Mouse (Mus musculus) hindbrain, embryonic 10.5 days (tissue): ENCODE data around the gene Sptbn2. TPM values are rescaled to one million over a fixed set of nuclear protein-coding genes. Genes with fewer than 3 reads are reported as not detected.

Source experiments
- DNase-seq: peaks from one replicate; pipeline ENCODE4 v3.0.0-alpha.2; 2017; ENCODE audit warnings: low spot score
- H3K27ac ChIP-seq: fragments of 300-500 bp; sonication (generic); 2 replicates; pipeline ENCODE4 v1.5.1; 2016; ENCODE audit warnings: mild to moderate bottlenecking, moderate library complexity
- H3K27me3 ChIP-seq: fragments of 300-500 bp; sonication (generic); 2 replicates; pipeline ENCODE4 v1.6.1; 2016; ENCODE audit warnings: mild to moderate bottlenecking; ENCODE audit not compliant: poor library complexity, insufficient read depth, severe bottlenecking
- H3K36me3 ChIP-seq: fragments of 300-500 bp; sonication (generic); 2 replicates; pipeline ENCODE4 v1.6.1; 2016; ENCODE audit warnings: mild to moderate bottlenecking, moderate library complexity
- H3K4me1 ChIP-seq: fragments of 300-500 bp; sonication (generic); replicated peaks from 2 replicates; pipeline ENCODE4 v1.6.1; 2016; ENCODE audit warnings: mild to moderate bottlenecking
- H3K4me3 ChIP-seq: fragments of 300-500 bp; sonication (generic); 2 replicates; pipeline ENCODE4 v1.5.1; 2016; ENCODE audit warnings: mild to moderate bottlenecking, moderate library complexity
- H3K9me3 ChIP-seq: fragments of 300-500 bp; sonication (generic); 2 replicates; pipeline ENCODE4 v1.6.1; 2016; ENCODE audit warnings: mild to moderate bottlenecking, moderate library complexity
- WGBS: fragments of 180-500 bp; shearing (Covaris S2); methylation state at CpG from one replicate; pipeline ENCODE4 v1.1.7; 2016; 5-methylcytosine and 5-hydroxymethylcytosine counted together
- polyA plus RNA-seq: library from polyadenylated mRNA; unstranded; fragments of >200 nt; fragmentation: Nextera tagmentation; extraction: Ambion mirVana; gene quantifications from 2 replicates; pipeline ENCODE4 v1.2.1, GENCODE M21; 2016

The Sptbn2 gene
- polyA plus RNA-seq, 1 experiment from 2014 or later, result 20.6 TPM

DNA sequence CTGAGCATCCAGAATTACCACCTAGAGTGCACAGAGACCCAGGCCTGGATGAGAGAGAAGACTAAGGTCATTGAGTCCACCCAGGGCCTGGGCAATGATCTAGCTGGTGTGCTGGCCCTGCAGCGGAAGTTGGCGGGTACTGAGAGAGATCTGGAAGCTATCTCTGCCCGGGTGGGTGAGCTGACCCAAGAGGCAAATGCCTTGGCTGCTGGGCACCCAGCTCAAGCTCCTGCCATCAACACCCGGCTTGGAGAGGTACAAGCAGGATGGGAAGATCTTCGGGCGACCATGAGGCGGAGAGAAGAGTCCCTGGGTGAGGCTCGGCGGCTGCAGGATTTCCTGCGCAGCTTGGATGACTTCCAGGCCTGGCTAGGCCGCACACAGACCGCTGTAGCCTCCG is 26.9 kb downstream of the Sptbn2 start:
- no peaks in the 10 kb centered on the region for H3K9me3 ChIP-seq
- 91% methylated on average over 13 of the region's 13 CpGs for WGBS
- H3K27me3 ChIP-seq, result no peaks in the 10 kb centered on the region
- H3K4me3 ChIP-seq, result no peak overlapping the region
- H3K4me1 ChIP-seq, result no peaks in the 10 kb centered on the region
- no peak overlapping the region for H3K27ac ChIP-seq
- peaks cover 95% of the 10 kb centered on the region for H3K36me3 ChIP-seq
- no peak for DNase-seq

DNA sequence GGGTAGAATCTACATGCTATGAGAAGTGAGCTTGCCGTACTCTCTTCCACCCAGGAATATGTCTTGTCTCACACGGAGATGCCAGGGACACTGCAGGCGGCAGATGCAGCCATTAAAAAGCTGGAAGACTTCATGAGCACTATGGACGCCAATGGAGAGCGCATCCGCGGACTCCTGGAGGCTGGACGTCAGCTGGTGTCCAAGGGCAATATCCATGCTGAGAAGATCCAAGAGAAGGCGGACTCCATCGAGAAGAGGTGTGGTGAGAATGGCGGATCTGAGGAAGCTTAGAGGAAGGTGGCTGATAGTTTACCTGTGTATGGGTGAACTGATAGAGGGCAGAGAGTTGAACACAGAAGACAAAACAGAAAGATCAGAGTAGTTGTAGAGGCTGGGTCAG is 28.1 kb downstream of the Sptbn2 start:
- 94% methylated on average over 11 of the region's 11 CpGs for WGBS
- no peaks in the 10 kb centered on the region for H3K27me3 ChIP-seq
- no peaks in the 10 kb centered on the region for H3K4me1 ChIP-seq
- H3K9me3 ChIP-seq, result no peaks in the 10 kb centered on the region
- H3K4me3 ChIP-seq, result no peak overlapping the region
- H3K27ac ChIP-seq, result no peak overlapping the region
- peaks cover 90% of the 10 kb centered on the region for H3K36me3 ChIP-seq
- DNase-seq, result no peak

DNA sequence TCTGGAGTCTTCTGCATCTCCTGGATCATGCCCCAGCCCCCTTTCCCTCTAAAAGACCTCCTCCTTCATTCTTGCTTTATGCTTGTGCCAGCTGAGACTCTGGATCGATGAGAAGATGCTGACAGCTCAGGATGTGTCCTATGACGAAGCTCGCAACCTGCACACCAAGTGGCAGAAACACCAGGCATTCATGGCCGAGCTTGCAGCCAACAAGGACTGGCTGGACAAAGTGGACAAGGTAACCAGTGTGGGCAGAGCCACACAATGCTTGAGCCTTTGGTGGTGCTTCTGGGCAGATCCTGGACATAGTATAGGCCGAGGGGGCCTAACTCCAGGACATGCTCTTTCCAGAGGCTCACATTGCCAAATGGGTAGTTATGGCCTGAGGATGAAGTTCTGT is 28.8 kb downstream of the Sptbn2 start:
- Histone ChIP-seq H3K36me3 (peaks cover 90% of the 10 kb centered on the region), H3K27ac (no peak overlapping the region), H3K27me3 (no peaks in the 10 kb centered on the region), H3K4me1 (no peaks in the 10 kb centered on the region), H3K4me3 (no peak overlapping the region), H3K9me3 (no peaks in the 10 kb centered on the region)
- 87% methylated on average over 5 of the region's 5 CpGs for WGBS
- no peak for DNase-seq

DNA sequence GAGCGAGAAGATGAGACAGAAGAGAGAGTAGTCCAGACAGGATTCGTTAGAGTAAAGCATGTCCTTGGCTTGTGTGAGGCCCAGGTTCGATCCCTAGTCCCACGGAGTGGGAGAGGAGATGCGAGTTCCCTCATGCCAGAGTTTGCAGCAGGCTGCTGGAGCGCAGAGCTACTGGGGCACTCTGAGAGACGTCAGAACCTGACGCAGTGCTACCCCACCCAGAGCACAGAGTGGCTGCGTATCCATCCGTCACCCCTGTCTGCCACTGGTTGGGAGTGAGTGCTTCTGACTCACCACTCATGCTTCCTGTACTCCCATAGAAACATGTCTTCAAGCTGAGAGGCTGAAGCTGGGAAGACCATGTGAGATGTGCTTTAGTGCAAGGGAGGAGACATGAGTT is 30.5 kb downstream of the Sptbn2 start:
- Histone ChIP-seq H3K9me3 (no peaks in the 10 kb centered on the region), H3K4me3 (no peak overlapping the region), H3K36me3 (peaks cover 95% of the 10 kb centered on the region), H3K27me3 (no peaks in the 10 kb centered on the region), H3K27ac (no peak overlapping the region), H3K4me1 (no peaks in the 10 kb centered on the region)
- WGBS, result 83% methylated on average over 10 of the region's 10 CpGs
- no peak for DNase-seq

DNA sequence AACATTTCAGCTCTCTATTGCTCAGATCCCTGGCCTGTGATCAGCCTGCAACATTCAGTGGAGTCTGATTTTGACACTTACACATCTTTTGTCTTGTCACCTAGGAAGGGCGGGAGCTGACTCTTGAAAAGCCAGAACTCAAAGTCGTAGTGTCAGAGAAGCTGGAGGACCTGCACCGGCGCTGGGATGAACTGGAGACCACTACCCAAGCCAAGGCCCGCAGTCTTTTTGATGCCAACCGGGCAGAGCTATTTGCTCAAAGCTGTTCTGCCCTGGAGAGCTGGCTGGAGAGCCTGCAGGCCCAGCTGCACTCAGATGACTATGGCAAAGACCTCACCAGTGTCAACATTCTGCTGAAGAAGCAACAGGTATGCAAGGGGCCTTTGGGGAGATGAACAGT is 31.3 kb downstream of the Sptbn2 start:
- no peaks in the 10 kb centered on the region for H3K4me1 ChIP-seq
- no peaks in the 10 kb centered on the region for H3K27me3 ChIP-seq
- H3K9me3 ChIP-seq, result no peaks in the 10 kb centered on the region
- H3K36me3 ChIP-seq, result peaks cover 95% of the 10 kb centered on the region
- no peak for DNase-seq
- no peak overlapping the region for H3K4me3 ChIP-seq
- no peak overlapping the region for H3K27ac ChIP-seq
- 94% methylated on average over 6 of the region's 6 CpGs for WGBS

DNA sequence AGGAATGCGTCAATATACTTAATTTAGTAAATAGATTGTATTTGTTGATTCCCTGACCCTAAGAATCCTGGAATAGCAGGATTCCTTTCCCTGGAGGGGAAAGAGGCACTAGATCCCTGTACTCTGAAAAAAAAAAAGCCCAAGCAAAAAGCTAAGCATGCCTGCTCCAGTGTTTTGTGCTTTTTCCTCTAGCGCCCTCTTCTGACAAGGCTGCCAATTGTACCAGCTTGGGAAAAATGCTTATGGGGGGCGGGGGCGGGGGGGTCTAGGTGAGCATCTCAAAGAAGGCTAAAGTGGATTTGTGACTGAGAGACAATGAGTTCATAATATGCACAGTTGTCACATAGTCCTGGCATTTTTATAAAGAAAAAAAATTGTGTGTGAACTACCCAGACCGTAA is 32.6 kb downstream of the Sptbn2 start:
- H3K4me1 ChIP-seq, result no peaks in the 10 kb centered on the region
- no peaks in the 10 kb centered on the region for H3K27me3 ChIP-seq
- no peak overlapping the region for H3K27ac ChIP-seq
- 41% methylated on average over 5 of the region's 5 CpGs for WGBS
- H3K9me3 ChIP-seq, result no peaks in the 10 kb centered on the region
- peak; percentile 31 for DNase-seq
- peaks cover 95% of the 10 kb centered on the region for H3K36me3 ChIP-seq
- no peak overlapping the region for H3K4me3 ChIP-seq

DNA sequence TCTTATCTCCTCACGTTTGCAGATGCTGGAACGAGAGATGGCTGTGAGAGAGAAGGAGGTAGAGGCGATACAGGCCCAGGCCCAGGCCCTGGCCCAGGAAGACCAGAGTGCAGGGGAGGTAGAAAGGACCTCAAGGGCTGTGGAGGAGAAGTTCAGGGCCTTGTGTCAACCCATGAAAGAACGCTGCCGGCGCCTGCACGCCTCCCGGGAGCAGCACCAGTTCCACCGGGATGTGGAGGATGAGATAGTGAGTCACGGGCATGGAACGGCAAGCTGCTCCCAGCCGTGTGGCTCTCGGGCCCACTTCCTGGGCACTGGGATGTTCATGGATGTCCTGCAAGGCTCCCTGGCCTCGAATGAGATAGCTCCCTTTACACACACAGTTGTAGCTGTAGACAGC is 33.1 kb downstream of the Sptbn2 start:
- Histone ChIP-seq H3K9me3 (no peaks in the 10 kb centered on the region), H3K36me3 (peaks cover 95% of the 10 kb centered on the region), H3K27ac (no peak overlapping the region), H3K4me3 (no peak overlapping the region), H3K4me1 (no peaks in the 10 kb centered on the region), H3K27me3 (no peaks in the 10 kb centered on the region)
- WGBS, result 82% methylated on average over 14 of the region's 14 CpGs
- DNase-seq, result no peak

DNA sequence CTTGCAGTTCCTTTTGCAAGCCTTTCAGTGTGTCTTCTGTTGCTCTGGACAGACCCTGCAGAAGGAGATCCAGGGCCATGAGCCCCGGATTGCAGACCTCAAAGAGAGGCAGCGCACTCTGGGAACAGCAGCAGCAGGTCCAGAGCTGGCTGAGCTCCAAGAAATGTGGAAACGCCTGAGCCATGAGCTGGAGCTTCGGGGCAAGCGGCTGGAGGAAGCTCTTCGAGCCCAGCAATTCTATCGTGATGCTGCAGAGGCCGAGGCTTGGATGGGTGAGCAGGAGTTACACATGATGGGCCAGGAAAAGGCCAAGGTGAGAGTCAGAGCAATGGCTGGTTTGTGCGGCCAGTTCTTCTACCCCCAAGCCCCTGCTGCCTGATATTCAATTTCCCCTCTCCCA is 34.1 kb downstream of the Sptbn2 start:
- Histone ChIP-seq H3K4me3 (no peak overlapping the region), H3K4me1 (0 out of 2 replicates have a peak, but pooled peaks cover 3% of the 10 kb centered on the region), H3K27ac (no peak overlapping the region), H3K9me3 (no peaks in the 10 kb centered on the region), H3K27me3 (no peaks in the 10 kb centered on the region), H3K36me3 (peaks cover 95% of the 10 kb centered on the region)
- DNase-seq, result no peak
- 89% methylated on average over 9 of the region's 9 CpGs for WGBS

- 95% methylated on average over 10 of the region's 10 CpGs for WGBS
- no peaks in the 10 kb centered on the region for H3K9me3 ChIP-seq
- 0 out of 2 replicates have a peak, but pooled peaks cover 3% of the 10 kb centered on the region for H3K4me1 ChIP-seq
- no peaks in the 10 kb centered on the region for H3K27me3 ChIP-seq
- no peak for DNase-seq
- peaks cover 95% of the 10 kb centered on the region for H3K36me3 ChIP-seq
- no peak overlapping the region for H3K4me3 ChIP-seq
- no peak overlapping the region for H3K27ac ChIP-seq
Measured at GRCm38 (mm10) chr19:4745681-4746080, 34.7 kb downstream of the Sptbn2 start.

DNA sequence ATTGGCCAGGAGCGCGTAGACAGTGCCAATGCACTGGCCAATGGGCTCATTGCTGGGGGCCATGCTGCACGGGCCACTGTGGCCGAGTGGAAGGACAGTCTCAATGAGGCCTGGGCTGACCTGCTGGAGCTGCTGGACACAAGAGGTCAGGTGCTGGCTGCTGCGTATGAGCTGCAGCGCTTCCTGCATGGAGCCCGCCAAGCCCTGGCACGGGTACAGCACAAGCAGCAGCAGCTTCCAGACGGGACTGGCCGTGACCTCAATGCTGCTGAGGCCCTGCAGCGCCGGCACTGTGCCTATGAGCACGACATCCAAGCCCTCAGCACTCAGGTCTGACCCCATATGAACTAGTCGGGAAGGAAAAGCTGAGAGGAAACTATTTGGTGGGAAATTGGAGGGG is 35.6 kb downstream of the Sptbn2 start:
- peaks cover 95% of the 10 kb centered on the region for H3K36me3 ChIP-seq
- no peaks in the 10 kb centered on the region for H3K27me3 ChIP-seq
- 0 out of 2 replicates have a peak, but pooled peaks cover 5% of the 10 kb centered on the region for H3K4me1 ChIP-seq
- H3K27ac ChIP-seq, result no peak overlapping the region
- 85% methylated on average over 14 of the region's 14 CpGs for WGBS
- DNase-seq, result no peak
- no peak overlapping the region for H3K4me3 ChIP-seq
- no peaks in the 10 kb centered on the region for H3K9me3 ChIP-seq

DNA sequence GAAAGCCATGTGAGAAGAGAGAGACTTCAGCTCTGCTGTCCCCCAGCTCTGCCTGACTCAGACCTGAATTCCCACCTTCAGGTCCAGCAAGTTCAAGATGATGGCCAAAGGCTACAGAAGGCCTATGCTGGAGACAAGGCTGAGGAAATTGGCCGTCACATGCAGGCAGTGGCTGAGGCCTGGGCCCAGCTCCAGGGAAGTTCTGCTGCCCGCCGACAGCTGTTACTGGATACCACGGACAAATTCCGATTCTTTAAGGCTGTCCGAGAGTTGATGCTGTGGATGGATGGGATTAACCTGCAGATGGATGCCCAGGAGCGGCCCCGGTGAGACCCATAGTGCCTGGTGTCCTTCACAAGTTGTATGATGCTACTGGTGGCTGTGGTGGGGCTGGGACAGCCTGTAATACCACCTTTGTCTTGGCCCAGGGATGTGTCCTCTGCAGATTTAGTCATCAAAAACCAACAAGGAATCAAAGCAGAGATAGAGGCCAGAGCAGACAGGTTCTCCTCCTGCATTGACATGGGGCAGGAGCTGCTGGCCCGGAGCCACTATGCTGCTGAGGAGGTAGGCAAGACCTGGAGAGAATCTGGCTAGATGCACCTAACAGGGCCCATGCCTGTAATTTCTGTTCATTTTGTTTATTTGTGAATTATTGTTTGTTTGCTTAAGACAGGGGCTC is 36.8 kb downstream of the Sptbn2 start:
- Histone ChIP-seq H3K36me3 (peaks cover 94% of the 10 kb centered on the region), H3K4me1 (0 out of 2 replicates have a peak, but pooled peaks cover 5% of the 10 kb centered on the region), H3K27ac (no peak overlapping the region), H3K27me3 (no peaks in the 10 kb centered on the region), H3K9me3 (no peaks in the 10 kb centered on the region), H3K4me3 (no peak overlapping the region)
- DNase-seq, result no peak
- WGBS, result 94% methylated on average over 9 of the region's 9 CpGs

DNA sequence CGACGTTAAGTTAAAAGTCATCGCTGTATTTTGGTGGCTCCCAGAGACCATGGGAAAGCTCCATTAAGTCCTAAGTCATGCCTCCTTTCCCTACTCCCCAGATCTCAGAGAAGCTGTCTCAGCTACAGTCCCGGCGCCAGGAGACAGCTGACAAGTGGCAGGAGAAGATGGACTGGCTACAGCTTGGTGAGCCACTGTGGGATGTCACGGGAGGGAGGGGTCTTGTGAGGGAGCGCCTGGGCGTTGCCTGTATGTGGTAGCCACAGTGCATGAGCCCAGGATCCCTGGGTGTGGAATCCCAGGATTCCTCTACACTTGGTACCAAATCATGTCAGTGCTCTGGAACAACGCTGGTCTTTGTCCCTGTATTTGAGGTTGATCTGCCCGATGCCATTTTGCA is 37.5 kb downstream of the Sptbn2 start:
- Histone ChIP-seq H3K9me3 (no peaks in the 10 kb centered on the region), H3K4me3 (no peak overlapping the region), H3K36me3 (peaks cover 91% of the 10 kb centered on the region), H3K27ac (no peak overlapping the region), H3K4me1 (0 out of 2 replicates have a peak, but pooled peaks cover 5% of the 10 kb centered on the region), H3K27me3 (no peaks in the 10 kb centered on the region)
- DNase-seq, result no peak
- WGBS, result 86% methylated on average over 10 of the region's 10 CpGs

- Histone ChIP-seq H3K4me1 (0 out of 2 replicates have a peak, but pooled peaks cover 5% of the 10 kb centered on the region), H3K9me3 (no peaks in the 10 kb centered on the region), H3K4me3 (no peak overlapping the region), H3K36me3 (peaks cover 77% of the 10 kb centered on the region), H3K27ac (no peak overlapping the region), H3K27me3 (no peaks in the 10 kb centered on the region)
- 82% methylated on average over 6 of the region's 6 CpGs for WGBS
- DNase-seq, result no peak
Measured at GRCm38 (mm10) chr19:4749975-4750374, 39.0 kb downstream of the Sptbn2 start.
